9 mouse cellular contexts compared by ENCODE assay signal in the genomic region with DNA sequence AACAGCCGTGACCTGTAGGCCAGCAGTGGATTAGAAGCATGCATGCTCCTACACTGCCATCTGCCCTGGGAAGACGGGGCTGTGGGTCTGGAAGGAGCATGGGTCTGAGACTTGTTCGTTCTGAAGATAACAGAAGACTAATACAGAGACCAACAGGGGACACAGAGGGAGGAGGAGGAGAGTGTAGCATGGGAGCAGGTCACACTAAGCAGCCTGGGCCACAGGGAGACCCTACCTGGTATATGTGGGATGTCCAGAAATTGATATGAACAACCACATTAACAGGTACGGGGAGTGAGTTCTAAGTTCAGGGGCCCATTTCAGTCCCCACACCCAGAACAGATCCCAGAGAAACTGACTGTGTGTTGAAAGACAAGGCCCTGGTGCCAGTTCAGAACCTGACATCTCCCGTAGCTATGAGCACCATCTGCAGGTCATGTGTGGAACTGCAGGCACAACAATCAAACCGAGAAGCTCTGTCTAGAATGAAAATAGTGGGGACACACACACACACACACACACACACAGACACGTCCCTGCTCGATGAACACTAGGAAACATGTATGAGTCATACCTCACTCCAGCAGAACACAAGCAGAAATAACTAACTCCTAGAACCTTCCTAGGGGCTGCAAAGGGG.
DNase-seq lines count a peak whose midpoint lies in the region; ATAC-seq and TF ChIP-seq lines count a peak whose summit lies in the region.
"Had no signal": no experiment of that assay in that cellular context is flagged by ENCODE, and none has a peak within 500 bp of the region (broad histone marks: within the 10 kb centered on the region; RNA-seq: fewer than 3 reads in every experiment).

No protein-coding gene starts in this region.

- no peaks in the 10 kb centered on the region for H3K9me3 ChIP-seq in G1E (replicated peaks)
- H3K9me3 ChIP-seq in forebrain, embryonic 14.5 days (replicated peaks; ENCODE audit: control insufficient read depth, low read length): no peaks in the 10 kb centered on the region
- H3K9me3 ChIP-seq in liver, postnatal 0 days (ENCODE audit: low read length): no peaks in the 10 kb centered on the region
- H3K9me3 ChIP-seq: lung, embryonic 15.5 days had no signal

- H3K9ac ChIP-seq in forebrain, embryonic 14.5 days (ENCODE audit: low read length): no peak overlapping the region
- H3K9ac ChIP-seq in liver, postnatal 0 days (replicated peaks): no peak overlapping the region
- H3K9ac ChIP-seq: lung, embryonic 15.5 days had no signal

- TF ChIP-seq EP300 in liver, postnatal 0 days (IDR thresholded peaks at IDR 0.05; ENCODE audit: low read depth): no peak

- peak; percentile 92 for TF ChIP-seq CTCF in G1E (IDR thresholded peaks at IDR 0.05; ENCODE audit: low read depth, low read length)
- peak; percentile 93 for TF ChIP-seq CTCF in liver, postnatal 0 days (IDR thresholded peaks at IDR 0.05; ENCODE audit: low read depth)

- no peaks in the 10 kb centered on the region for H3K36me3 ChIP-seq in G1E (replicated peaks)
- H3K36me3 ChIP-seq in forebrain, embryonic 14.5 days (ENCODE audit: control insufficient read depth, insufficient read depth, low read length): peaks cover 19% of the 10 kb centered on the region
- no peaks in the 10 kb centered on the region for H3K36me3 ChIP-seq in liver, postnatal 0 days (replicated peaks; ENCODE audit: insufficient read depth, low read length)
- H3K36me3 ChIP-seq: lung, embryonic 15.5 days had no signal

- H3K27ac ChIP-seq in forebrain, embryonic 14.5 days (ENCODE audit: low read depth, low read length): no peak overlapping the region
- no peak overlapping the region for H3K27ac ChIP-seq in liver, postnatal 0 days (ENCODE audit: low read depth)
- H3K27ac ChIP-seq: lung, embryonic 15.5 days had no signal

- peak; percentile 56 to 58 for DNase-seq in B cell, adult 2 months
- DNase-seq in G1E (ENCODE audit: low spot score): no peak
- DNase-seq in cerebellum, adult 11 months: peak; percentile 73
- DNase-seq in forebrain, embryonic 14.5 days (ENCODE audit: low spot score): peak; percentile 89
- DNase-seq in kidney, postnatal 14 days: peak; percentile 61
- peak; percentile 71 for DNase-seq in liver, postnatal 0 days
- DNase-seq in ovary, postnatal 36 days (ENCODE audit: low spot score): peak; percentile 54

- H3K4me1 ChIP-seq in G1E (ENCODE audit: insufficient read depth, low read depth, low read length): peaks cover 2% of the 10 kb centered on the region; the same call in 1 of the 2 replicates
- H3K4me1 ChIP-seq in forebrain, embryonic 14.5 days (ENCODE audit: control insufficient read depth, insufficient read depth, low read length): no peaks in the 10 kb centered on the region
- no peaks in the 10 kb centered on the region for H3K4me1 ChIP-seq in liver, postnatal 0 days (ENCODE audit: insufficient read depth)
- H3K4me1 ChIP-seq: lung, embryonic 15.5 days had no signal

- 33% methylated on average over 8 of the region's 8 CpGs for WGBS in forebrain, embryonic 14.5 days
- WGBS in liver, postnatal 0 days (ENCODE audit: insufficient replicate concordance): 34% methylated on average over 8 of the region's 8 CpGs

- no peak for ATAC-seq in G1E (ENCODE audit: extremely low read depth, insufficient number of reproducible peaks, low FRiP score, poor library complexity, severe bottlenecking)
- ATAC-seq in forebrain, embryonic 14.5 days: peak; percentile 70
- no peak for ATAC-seq in liver, postnatal 0 days
- ATAC-seq in inflammation-experienced regulatory T-cells, adult 6 months: no peak

- H3K4me3 ChIP-seq in G1E (ENCODE audit: low read depth, low read length): no peak overlapping the region
- H3K4me3 ChIP-seq in forebrain, embryonic 14.5 days (ENCODE audit: low read depth, low read length): no peak overlapping the region
- no peak overlapping the region for H3K4me3 ChIP-seq in liver, postnatal 0 days (ENCODE audit: low read depth, low read length)
- H3K4me3 ChIP-seq: lung, embryonic 15.5 days had no signal

- no peak overlapping the region for H3K4me2 ChIP-seq in forebrain, embryonic 14.5 days (ENCODE audit: low read length)
- no peak overlapping the region for H3K4me2 ChIP-seq in liver, postnatal 0 days (ENCODE audit: low read depth, low read length)
- H3K4me2 ChIP-seq: lung, embryonic 15.5 days had no signal

- H3K27me3 ChIP-seq in G1E (ENCODE audit: insufficient read depth, low read length): peaks cover 21% of the 10 kb centered on the region
- H3K27me3 ChIP-seq in forebrain, embryonic 14.5 days (replicated peaks; ENCODE audit: control insufficient read depth, insufficient read depth, low read length): no peaks in the 10 kb centered on the region
- H3K27me3 ChIP-seq in liver, postnatal 0 days (ENCODE audit: insufficient read depth, low read length): no peaks in the 10 kb centered on the region
- H3K27me3 ChIP-seq: lung, embryonic 15.5 days had no signal
